Mouse (Mus musculus): ENCODE results near the gene Lsm7.
"Not testable (repeated sequence)": the region's sequence is repeated elsewhere in the genome, so short reads cannot be mapped to it uniquely, and the experiment has no call there.

DNA sequence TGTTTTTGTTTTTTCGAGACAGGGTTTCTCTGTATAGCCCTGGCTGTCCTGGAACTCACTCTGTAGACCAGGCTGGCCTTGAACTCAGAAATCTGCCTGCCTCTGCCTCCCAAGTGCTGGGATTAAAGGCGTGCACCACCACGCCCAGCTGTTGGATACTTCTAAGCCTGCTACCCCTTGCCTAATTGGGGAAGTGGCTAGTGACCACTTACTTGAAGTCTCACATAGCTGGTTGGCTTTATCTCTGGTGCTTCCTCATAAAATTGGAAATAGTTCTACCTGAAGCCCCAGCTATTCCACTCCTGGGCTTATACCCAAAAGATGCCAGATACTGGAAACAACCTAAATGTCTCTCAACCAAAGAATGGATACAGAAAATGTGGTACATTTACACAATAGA, 38.7 kb downstream of the Lsm7 start:
- TF ChIP-seq POLR2A (IDR thresholded peaks at IDR 0.05; ENCODE audit: insufficient read length, low read depth); E2F4 (IDR thresholded peaks at IDR 0.05; ENCODE audit: insufficient read depth); MAX (IDR thresholded peaks at IDR 0.05; ENCODE audit: low read depth); USF1 (IDR thresholded peaks at IDR 0.05; ENCODE audit: low read depth): not testable (repeated sequence)
